Mouse (Mus musculus): ENCODE data around the gene Ppp1r14c. TPM values are rescaled to one million over a fixed set of nuclear protein-coding genes. Genes with fewer than 3 reads are reported as not detected.

Ppp1r14c gene
- polyA plus RNA-seq, 1 experiment from 2014 or later = 4.8 TPM

- Histone ChIP-seq H3K27me3 (ENCODE audit: control insufficient read depth, insufficient read depth, low read length) (no peaks in the 10 kb centered on the region), H3K4me3 (ENCODE audit: low read depth, low read length) (no peak overlapping the region), H3K9ac (ENCODE audit: low read length) (no peak overlapping the region), H3K36me3 (ENCODE audit: control insufficient read depth, insufficient read depth, low read length) (no peaks in the 10 kb centered on the region), H3K4me1 (ENCODE audit: control insufficient read depth, insufficient read depth, low read length) (no peaks in the 10 kb centered on the region), H3K4me2 (no peak overlapping the region), H3K9me3 (ENCODE audit: control insufficient read depth, low read length) (no peaks in the 10 kb centered on the region), H3K27ac (ENCODE audit: low read depth, low read length) (no peak overlapping the region)
- WGBS = 80% methylated on average over 3 of the region's 3 CpGs
- no peak for ATAC-seq (ENCODE audit: low FRiP score)
- DNase-seq (ENCODE audit: low spot score, missing footprints) = no peak
These were observed 45.4 kb downstream of the Ppp1r14c start for GRCm38 (mm10) chr10:3411222-3411621.

DNA sequence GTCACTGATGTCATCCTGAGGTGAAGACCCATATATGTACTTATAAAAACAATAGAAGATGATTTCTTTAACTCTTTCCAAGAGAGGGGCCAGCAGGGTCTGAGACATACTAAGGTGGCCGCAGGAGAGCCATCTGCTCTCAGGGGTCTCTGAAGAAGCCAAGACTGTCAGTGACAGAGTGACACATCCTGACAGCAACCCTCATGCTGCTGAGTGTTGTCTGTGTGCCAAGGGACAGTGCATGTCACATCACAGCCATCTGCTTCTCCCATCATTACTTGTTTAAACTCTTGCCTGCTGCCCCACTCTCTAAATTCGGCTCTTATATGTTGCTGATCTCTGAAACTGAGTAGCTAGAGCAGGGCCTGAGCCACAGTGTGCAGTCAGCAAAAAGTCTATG is 45.8 kb downstream of the Ppp1r14c start:
- H3K4me3 ChIP-seq (ENCODE audit: low read depth, low read length) = no peak overlapping the region
- H3K27me3 ChIP-seq (ENCODE audit: control insufficient read depth, insufficient read depth, low read length) = no peaks in the 10 kb centered on the region
- WGBS = 92% methylated on average over 2 of the region's 2 CpGs
- H3K36me3 ChIP-seq (ENCODE audit: control insufficient read depth, insufficient read depth, low read length) = no peaks in the 10 kb centered on the region
- ATAC-seq (ENCODE audit: low FRiP score) (no peak), DNase-seq (ENCODE audit: low spot score, missing footprints) (no peak)
- H3K4me1 ChIP-seq (ENCODE audit: control insufficient read depth, insufficient read depth, low read length) = no peaks in the 10 kb centered on the region
- H3K9ac ChIP-seq (ENCODE audit: low read length) = no peak overlapping the region
- no peak overlapping the region for H3K27ac ChIP-seq (ENCODE audit: low read depth, low read length)
- H3K4me2 ChIP-seq = no peak overlapping the region
- H3K9me3 ChIP-seq (ENCODE audit: control insufficient read depth, low read length) = no peaks in the 10 kb centered on the region

DNA sequence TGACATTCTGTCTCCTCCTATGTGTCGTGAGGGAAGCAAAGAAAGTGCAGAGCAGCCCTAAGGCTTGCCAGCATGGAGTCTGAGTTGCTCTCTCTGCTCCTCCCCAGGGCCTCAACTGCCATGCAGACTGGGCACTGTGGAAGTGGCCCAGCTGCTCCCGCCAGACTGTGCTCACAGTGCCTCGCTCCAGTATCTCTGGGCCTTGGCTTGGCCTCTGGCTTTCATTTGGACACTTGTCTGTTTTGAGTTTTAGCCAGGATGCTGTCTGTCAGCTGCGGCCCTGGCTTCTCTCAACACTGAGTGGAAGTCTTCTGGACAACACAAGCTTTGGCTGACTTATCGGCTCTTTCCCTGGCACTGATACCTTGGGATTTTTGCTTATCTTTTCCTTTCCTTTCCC is 49.0 kb downstream of the Ppp1r14c start:
- no peak overlapping the region for H3K9ac ChIP-seq (ENCODE audit: low read length)
- no peak overlapping the region for H3K4me2 ChIP-seq
- DNase-seq (ENCODE audit: low spot score, missing footprints) = no peak
- H3K9me3 ChIP-seq (ENCODE audit: control insufficient read depth, low read length) = no peaks in the 10 kb centered on the region
- H3K4me1 ChIP-seq (ENCODE audit: control insufficient read depth, insufficient read depth, low read length) = no peaks in the 10 kb centered on the region
- H3K27me3 ChIP-seq (ENCODE audit: control insufficient read depth, insufficient read depth, low read length) = no peaks in the 10 kb centered on the region
- ATAC-seq (ENCODE audit: low FRiP score) = no peak
- H3K27ac ChIP-seq (ENCODE audit: low read depth, low read length) = no peak overlapping the region
- no peak overlapping the region for H3K4me3 ChIP-seq (ENCODE audit: low read depth, low read length)
- H3K36me3 ChIP-seq (ENCODE audit: control insufficient read depth, insufficient read depth, low read length) = no peaks in the 10 kb centered on the region
- whole genome bisulfite sequencing = 82% methylated on average over 5 of the region's 5 CpGs

DNA sequence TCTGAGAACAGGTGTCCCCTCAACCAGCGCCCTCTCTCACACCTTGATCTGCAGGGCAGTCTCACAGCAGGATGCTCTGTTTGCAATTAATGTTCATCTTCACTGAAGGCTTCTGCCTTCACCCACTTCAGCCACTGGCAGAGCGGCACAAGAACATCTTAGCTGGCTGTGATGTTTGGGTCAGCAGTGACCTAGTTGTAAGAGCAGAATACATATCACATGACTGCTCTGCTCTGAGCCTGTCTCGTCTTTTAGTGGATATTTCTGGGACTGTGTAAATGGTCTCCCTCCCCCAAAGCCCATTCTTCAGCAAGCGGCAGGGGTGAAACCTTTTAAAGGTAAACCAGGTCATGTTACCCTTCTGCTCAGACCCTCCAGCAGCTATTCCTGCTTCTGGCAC is 50.7 kb downstream of the Ppp1r14c start:
- H3K9me3 ChIP-seq (ENCODE audit: control insufficient read depth, low read length) = no peaks in the 10 kb centered on the region
- H3K9ac ChIP-seq (ENCODE audit: low read length) = no peak overlapping the region
- no peaks in the 10 kb centered on the region for H3K36me3 ChIP-seq (ENCODE audit: control insufficient read depth, insufficient read depth, low read length)
- H3K4me3 ChIP-seq (ENCODE audit: low read depth, low read length) = no peak overlapping the region
- H3K27ac ChIP-seq (ENCODE audit: low read depth, low read length) = no peak overlapping the region
- no peaks in the 10 kb centered on the region for H3K27me3 ChIP-seq (ENCODE audit: control insufficient read depth, insufficient read depth, low read length)
- 70% methylated on average over 4 of the region's 4 CpGs for WGBS
- no peaks in the 10 kb centered on the region for H3K4me1 ChIP-seq (ENCODE audit: control insufficient read depth, insufficient read depth, low read length)
- DNase-seq (ENCODE audit: low spot score, missing footprints) = no peak
- H3K4me2 ChIP-seq = no peak overlapping the region
- ATAC-seq (ENCODE audit: low FRiP score) = no peak

DNA sequence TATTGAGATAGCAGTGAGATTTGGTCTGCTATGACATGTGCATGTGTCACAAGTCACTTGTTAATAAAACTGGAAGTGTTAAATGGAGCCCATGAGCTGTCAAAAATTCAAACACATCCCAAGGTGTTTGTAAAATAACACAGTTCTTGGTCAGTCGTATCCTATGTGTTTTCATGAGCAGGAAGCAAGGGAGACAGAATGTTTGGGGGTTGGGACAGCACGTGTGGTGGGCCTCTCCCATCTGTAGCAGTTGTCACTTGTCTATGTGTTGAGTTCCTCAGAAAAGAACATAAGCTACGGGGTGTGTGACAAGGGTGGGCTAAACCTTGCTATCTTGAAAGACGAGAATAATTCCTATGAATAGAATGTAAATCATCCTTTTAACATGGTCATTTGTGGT is 51.6 kb downstream of the Ppp1r14c start:
- no peak for DNase-seq (ENCODE audit: low spot score, missing footprints)
- WGBS = 80% methylated on average over 4 of the region's 4 CpGs
- H3K27me3 ChIP-seq (ENCODE audit: control insufficient read depth, insufficient read depth, low read length) = no peaks in the 10 kb centered on the region
- H3K36me3 ChIP-seq (ENCODE audit: control insufficient read depth, insufficient read depth, low read length) = no peaks in the 10 kb centered on the region
- H3K4me2 ChIP-seq = no peak overlapping the region
- H3K4me1 ChIP-seq (ENCODE audit: control insufficient read depth, insufficient read depth, low read length) = no peaks in the 10 kb centered on the region
- no peak overlapping the region for H3K4me3 ChIP-seq (ENCODE audit: low read depth, low read length)
- H3K9me3 ChIP-seq (ENCODE audit: control insufficient read depth, low read length) = no peaks in the 10 kb centered on the region
- no peak for ATAC-seq (ENCODE audit: low FRiP score)
- H3K27ac ChIP-seq (ENCODE audit: low read depth, low read length) = no peak overlapping the region
- no peak overlapping the region for H3K9ac ChIP-seq (ENCODE audit: low read length)

GRCm38 (mm10) chr10:3424016-3424415 is 58.2 kb downstream of the Ppp1r14c start:
- ATAC-seq (ENCODE audit: low FRiP score) = no peak
- H3K4me2 ChIP-seq = no peak overlapping the region
- no peaks in the 10 kb centered on the region for H3K9me3 ChIP-seq (ENCODE audit: control insufficient read depth, low read length)
- H3K36me3 ChIP-seq (ENCODE audit: control insufficient read depth, insufficient read depth, low read length) = no peaks in the 10 kb centered on the region
- no peak overlapping the region for H3K4me3 ChIP-seq (ENCODE audit: low read depth, low read length)
- H3K4me1 ChIP-seq (ENCODE audit: control insufficient read depth, insufficient read depth, low read length) = no peaks in the 10 kb centered on the region
- no peak overlapping the region for H3K27ac ChIP-seq (ENCODE audit: low read depth, low read length)
- no peak for DNase-seq (ENCODE audit: low spot score, missing footprints)
- no peaks in the 10 kb centered on the region for H3K27me3 ChIP-seq (ENCODE audit: control insufficient read depth, insufficient read depth, low read length)
- no peak overlapping the region for H3K9ac ChIP-seq (ENCODE audit: low read length)

- Histone ChIP-seq H3K9me3 (ENCODE audit: control insufficient read depth, low read length) (no peaks in the 10 kb centered on the region), H3K4me3 (ENCODE audit: low read depth, low read length) (no peak overlapping the region), H3K4me1 (ENCODE audit: control insufficient read depth, insufficient read depth, low read length) (no peaks in the 10 kb centered on the region), H3K36me3 (ENCODE audit: control insufficient read depth, insufficient read depth, low read length) (no peaks in the 10 kb centered on the region), H3K9ac (ENCODE audit: low read length) (no peak overlapping the region), H3K27me3 (ENCODE audit: control insufficient read depth, insufficient read depth, low read length) (no peaks in the 10 kb centered on the region), H3K4me2 (no peak overlapping the region), H3K27ac (ENCODE audit: low read depth, low read length) (no peak overlapping the region)
- WGBS = 77% methylated on average over 3 of the region's 3 CpGs
- no peak for ATAC-seq (ENCODE audit: low FRiP score)
- DNase-seq (ENCODE audit: low spot score, missing footprints) = no peak
These were observed 62.0 kb downstream of the Ppp1r14c start for GRCm38 (mm10) chr10:3427689-3428399.

DNA sequence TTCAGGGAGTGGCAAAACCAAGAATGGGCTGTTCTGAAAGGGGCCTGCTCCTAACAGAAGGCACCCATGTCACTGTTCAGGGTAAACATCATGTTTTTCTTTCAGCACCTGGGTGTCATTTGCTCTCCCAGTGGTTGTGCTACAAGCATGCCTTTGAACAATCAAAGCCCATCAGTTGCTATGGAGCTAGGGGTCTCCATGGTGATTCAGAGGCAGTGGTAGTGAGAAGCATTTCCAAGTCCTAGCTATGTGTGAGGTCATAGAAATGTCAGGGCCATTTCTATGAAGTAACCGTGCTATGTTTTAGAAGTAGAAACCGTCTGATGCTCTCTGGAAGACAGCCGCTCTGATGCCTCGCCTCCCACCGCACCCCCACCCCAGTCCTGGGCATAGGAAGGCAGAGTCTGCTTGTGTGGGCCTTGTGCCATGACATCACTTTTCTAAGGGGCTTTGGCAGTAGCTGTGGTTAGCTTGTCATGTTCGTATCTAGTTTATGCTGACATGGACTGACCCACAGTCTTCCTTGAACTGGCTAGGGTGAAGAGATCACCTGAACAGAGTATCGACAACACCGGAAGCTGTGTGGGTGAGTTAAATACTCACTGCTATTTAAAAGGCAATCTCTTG is 69.1 kb downstream of the Ppp1r14c start:
- no peaks in the 10 kb centered on the region for H3K36me3 ChIP-seq (ENCODE audit: control insufficient read depth, insufficient read depth, low read length)
- H3K9me3 ChIP-seq (ENCODE audit: control insufficient read depth, low read length) = peaks cover 5% of the 10 kb centered on the region; the same call in 1 of the 2 replicates
- H3K4me3 ChIP-seq (ENCODE audit: low read depth, low read length) = no peak overlapping the region
- H3K9ac ChIP-seq (ENCODE audit: low read length) = no peak overlapping the region
- 94% methylated on average over 8 of the region's 8 CpGs for WGBS
- ATAC-seq (ENCODE audit: low FRiP score) (no peak), DNase-seq (ENCODE audit: low spot score, missing footprints) (no peak)
- H3K27ac ChIP-seq (ENCODE audit: low read depth, low read length) = no peak overlapping the region
- H3K4me1 ChIP-seq (ENCODE audit: control insufficient read depth, insufficient read depth, low read length) = no peaks in the 10 kb centered on the region
- no peaks in the 10 kb centered on the region for H3K27me3 ChIP-seq (ENCODE audit: control insufficient read depth, insufficient read depth, low read length)
- H3K4me2 ChIP-seq = no peak overlapping the region

DNA sequence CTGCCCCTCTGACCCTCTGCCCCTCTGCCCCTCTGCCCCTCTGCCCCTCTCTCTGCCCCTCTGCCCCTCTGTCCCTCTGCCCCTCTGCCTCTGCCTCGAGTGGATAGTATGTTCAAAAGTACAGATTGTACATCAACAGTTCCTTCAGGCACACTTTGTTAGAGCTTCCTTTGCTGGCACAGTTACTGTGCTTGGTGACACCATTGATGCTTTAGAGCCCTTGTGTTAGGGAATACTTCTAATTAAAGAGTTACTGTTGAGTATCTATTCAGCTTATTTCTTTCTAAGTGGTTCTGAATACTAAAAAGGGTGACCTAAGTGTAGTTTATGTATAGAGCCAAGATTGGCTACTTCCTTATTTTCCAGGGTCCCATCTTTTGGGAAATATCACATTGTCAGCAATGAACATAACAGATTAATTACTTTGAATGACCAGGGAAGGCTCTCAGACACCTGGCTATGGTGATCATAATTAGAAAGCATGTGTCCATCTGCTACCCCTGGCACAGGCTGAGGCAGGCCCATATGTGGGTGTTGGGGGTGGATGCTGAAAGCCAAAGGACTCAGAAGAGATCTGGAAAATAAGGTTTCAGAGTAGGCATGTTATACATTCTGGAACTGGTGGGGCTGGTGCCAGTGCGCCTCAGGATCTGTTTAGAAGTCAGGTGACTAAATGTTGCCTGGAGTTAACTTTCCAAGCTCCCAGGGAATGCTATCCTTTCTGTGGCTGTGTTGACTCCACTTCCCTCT is 75.0 kb downstream of the Ppp1r14c start:
- ATAC-seq (ENCODE audit: low FRiP score) (no peak), DNase-seq (ENCODE audit: low spot score, missing footprints) (no peak)
- H3K4me2 ChIP-seq = no peak overlapping the region
- H3K27me3 ChIP-seq (ENCODE audit: control insufficient read depth, insufficient read depth, low read length) = no peaks in the 10 kb centered on the region
- no peaks in the 10 kb centered on the region for H3K4me1 ChIP-seq (ENCODE audit: control insufficient read depth, insufficient read depth, low read length)
- no peaks in the 10 kb centered on the region for H3K36me3 ChIP-seq (ENCODE audit: control insufficient read depth, insufficient read depth, low read length)
- no peaks in the 10 kb centered on the region for H3K9me3 ChIP-seq (ENCODE audit: control insufficient read depth, low read length)
- H3K9ac ChIP-seq (ENCODE audit: low read length) = no peak overlapping the region
- no peak overlapping the region for H3K27ac ChIP-seq (ENCODE audit: low read depth, low read length)
- no peak overlapping the region for H3K4me3 ChIP-seq (ENCODE audit: low read depth, low read length)
- 69% methylated on average over 2 of the region's 2 CpGs for WGBS

Data from midbrain, embryonic 11.5 days (tissue).